Mouse (Mus musculus) frontal cortex, postnatal 14 days (tissue): ENCODE measurements at regions not wholly inside any gene's neighbourhood (a gene's known extent, or its start where the extent isn't known, plus 50 kb on each side); places are given as distances from the start of the nearest gene placed in this dataset.

ENCODE experiments used
- DNase-seq, 2 experiments: peaks; one replicate each; pipeline ENCODE4 v3.0.0; 2022; ENCODE audit warnings: low spot score in 2 of 2

DNA sequence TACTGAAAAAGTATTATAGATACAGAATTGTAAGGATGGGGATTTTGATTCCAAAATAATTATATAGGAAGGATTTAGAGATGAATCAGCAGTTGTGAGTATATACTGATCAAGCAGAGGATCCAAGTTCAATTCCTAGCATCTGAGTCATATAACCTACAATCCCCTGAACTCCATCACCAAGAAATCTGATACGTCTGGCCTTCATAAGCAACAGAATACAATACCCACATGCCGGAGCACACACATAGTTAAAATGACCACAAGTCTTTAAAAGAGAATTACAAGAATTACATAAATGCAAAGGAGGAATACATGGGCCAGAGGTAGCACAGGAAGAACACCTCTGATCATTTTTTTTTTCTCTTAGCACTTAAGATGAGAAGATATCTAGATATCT lies 847.7 kb downstream of the D3Ertd751e start:
- DNase-seq = no peak

GRCm38 (mm10) chr3:42593792-42594433 lies 851.5 kb downstream of the D3Ertd751e start:
- no peak for DNase-seq

GRCm38 (mm10) chr3:42596686-42597085 lies 854.3 kb downstream of the D3Ertd751e start:
- no peak for DNase-seq
